Mouse (Mus musculus) liver, embryonic 14.5 days (tissue): ENCODE measurements around the gene Kirrel3.

Experiments
- CTCF ChIP-seq: IDR thresholded peaks from 2 replicates; pipeline ENCODE4 v1.5.1; 2016; ENCODE audit warnings: antibody characterized with exemption, low read depth, control low read depth
- EP300 ChIP-seq: IDR thresholded peaks from 2 replicates; pipeline ENCODE4 v1.6.1; 2016; ENCODE audit warnings: antibody characterized with exemption, low read depth

DNA sequence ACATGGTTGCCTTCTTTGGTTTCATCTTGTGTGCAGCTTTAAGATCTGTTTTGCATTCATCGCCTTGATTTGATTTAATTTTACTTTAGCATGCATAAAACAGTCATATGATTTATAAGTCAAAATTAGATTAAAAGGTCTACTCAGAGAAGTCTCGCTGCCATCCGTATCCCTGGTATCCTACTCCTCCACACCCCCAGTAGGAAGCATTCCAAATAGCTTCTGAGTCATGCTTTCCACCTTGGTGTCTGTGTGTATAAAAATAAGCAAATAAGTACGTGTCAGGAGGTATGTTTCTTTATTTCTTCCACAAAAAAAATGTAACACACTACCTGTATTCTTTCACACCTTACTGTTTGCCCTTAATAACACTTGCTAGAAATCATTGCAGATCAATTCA lies 45.0 kb upstream of the Kirrel3 start:
- TF ChIP-seq CTCF (no peak), EP300 (no peak)
